Mouse (Mus musculus) bone marrow, adult 2 months (tissue): ENCODE data around the gene Olfr30.

Experiments
- CTCF ChIP-seq: fragments of 200-500 bp; IDR thresholded peaks from 2 replicates; pipeline ENCODE4 v1.5.1; 2011; ENCODE audit warnings: low read length, control low read depth; ENCODE audit not compliant: control insufficient read depth, insufficient read depth
- POLR2A ChIP-seq: fragments of 200-500 bp; IDR thresholded peaks from 2 replicates; pipeline ENCODE4 v1.6.1; 2011; ENCODE audit warnings: low read depth, mild to moderate bottlenecking, control low read depth, low read length, borderline replicate concordance; ENCODE audit not compliant: control insufficient read depth

- TF ChIP-seq CTCF (no peak), POLR2A (no peak)
Observed at GRCm38 (mm10) chr11:58453592-58453991, 8.5 kb downstream of the Olfr30 start.
